Mouse (Mus musculus): ENCODE measurements around the gene Shoc2. TPM values are rescaled to one million over a fixed set of nuclear protein-coding genes. Genes with fewer than 3 reads are reported as not detected.
A peak's percentile ranks its signal among the peaks of the same experiment; 100 is the strongest.
"Not testable (repeated sequence)": the region's sequence is repeated elsewhere in the genome, so short reads cannot be mapped to it uniquely, and the experiment has no call there.

The Shoc2 gene
- 29.9 and 53.2 TPM in 2 replicates for total RNA-seq (2015; ENCODE audit: low replicate concordance)
- total RNA-seq (2017; ENCODE audit: low replicate concordance): 31.7 and 40.3 TPM in 2 replicates

- peak; percentile 88 for ATAC-seq (replicated peaks; ENCODE audit: low FRiP score, poor library complexity, severe bottlenecking)
These were observed at the start of gene Shoc2, which contains the start of gene Bbip1 for GRCm38 (mm10) chr19:53943802-53944785. Gene Shoc2 (plus strand): TSS chr19:53944306. Gene Bbip1 (minus strand): TSS chr19:53944627.

GRCm38 (mm10) chr19:53894538-53895121 lies 49.5 kb upstream of the Shoc2 start:
- ATAC-seq (replicated peaks; ENCODE audit: low FRiP score, poor library complexity, severe bottlenecking): peak; percentile 31

GRCm38 (mm10) chr19:53898046-53898445 lies 46.1 kb upstream of the Shoc2 start:
- no peak for ATAC-seq (replicated peaks; ENCODE audit: low FRiP score, poor library complexity, severe bottlenecking)

- no peak for ATAC-seq (replicated peaks; ENCODE audit: low FRiP score, poor library complexity, severe bottlenecking)
These were observed 45.6 kb upstream of the Shoc2 start for GRCm38 (mm10) chr19:53898498-53898897.

GRCm38 (mm10) chr19:53898970-53899900 lies 44.9 kb upstream of the Shoc2 start:
- no peak for ATAC-seq (replicated peaks; ENCODE audit: low FRiP score, poor library complexity, severe bottlenecking)

- no peak for ATAC-seq (replicated peaks; ENCODE audit: low FRiP score, poor library complexity, severe bottlenecking)
These were observed 44.0 kb upstream of the Shoc2 start for GRCm38 (mm10) chr19:53899941-53900610.

- peak; percentile 11 for ATAC-seq (replicated peaks; ENCODE audit: low FRiP score, poor library complexity, severe bottlenecking)
These were observed 42.0 kb upstream of the Shoc2 start for GRCm38 (mm10) chr19:53901931-53902738.

GRCm38 (mm10) chr19:53902739-53903487 lies 41.2 kb upstream of the Shoc2 start:
- ATAC-seq (replicated peaks; ENCODE audit: low FRiP score, poor library complexity, severe bottlenecking): peak; percentile 93

- ATAC-seq (replicated peaks; ENCODE audit: low FRiP score, poor library complexity, severe bottlenecking): no peak
These were observed 40.4 kb upstream of the Shoc2 start for GRCm38 (mm10) chr19:53903507-53904321.

GRCm38 (mm10) chr19:53904833-53905480 lies 39.1 kb upstream of the Shoc2 start:
- ATAC-seq (replicated peaks; ENCODE audit: low FRiP score, poor library complexity, severe bottlenecking): no peak

GRCm38 (mm10) chr19:53906033-53906702 lies 37.9 kb upstream of the Shoc2 start:
- ATAC-seq (replicated peaks; ENCODE audit: low FRiP score, poor library complexity, severe bottlenecking): no peak

- not testable (repeated sequence) for ATAC-seq (replicated peaks; ENCODE audit: low FRiP score, poor library complexity, severe bottlenecking)
These were observed 37.4 kb upstream of the Shoc2 start for GRCm38 (mm10) chr19:53906703-53907070.

GRCm38 (mm10) chr19:53914950-53915349 lies 29.2 kb upstream of the Shoc2 start:
- ATAC-seq (replicated peaks; ENCODE audit: low FRiP score, poor library complexity, severe bottlenecking): no peak

- no peak for ATAC-seq (replicated peaks; ENCODE audit: low FRiP score, poor library complexity, severe bottlenecking)
These were observed 24.6 kb upstream of the Shoc2 start for GRCm38 (mm10) chr19:53919541-53919940.

GRCm38 (mm10) chr19:53921996-53922395 lies 22.1 kb upstream of the Shoc2 start:
- not testable (repeated sequence) for ATAC-seq (replicated peaks; ENCODE audit: low FRiP score, poor library complexity, severe bottlenecking)

- peak; percentile 72 for ATAC-seq (replicated peaks; ENCODE audit: low FRiP score, poor library complexity, severe bottlenecking)
These were observed 18.8 kb upstream of the Shoc2 start for GRCm38 (mm10) chr19:53925338-53925751.
